Mouse (Mus musculus) kidney, postnatal 0 days (tissue): ENCODE data around the gene Sycp2l. TPM values are rescaled to one million over a fixed set of nuclear protein-coding genes. Genes with fewer than 3 reads are reported as not detected.

Experiments used
- ATAC-seq: fragments of 200-750 bp; cut with Nextera tagmentation; replicated peaks from 2 replicates; pipeline ENCODE4 v1.8.0; 2017; ENCODE audit warnings: low read depth, moderate number of reproducible peaks, moderate TSS enrichment, moderate library complexity; ENCODE audit not compliant: low FRiP score
- DNase-seq: peaks from one replicate; pipeline ENCODE4 v3.0.0-alpha.2; 2016; ENCODE audit warnings: low spot score
- H3K27ac ChIP-seq: fragments of 300-500 bp; sonication (generic); 2 replicates; pipeline ENCODE4 v1.5.1; 2014; ENCODE audit warnings: mild to moderate bottlenecking
- H3K27me3 ChIP-seq: fragments of 300-500 bp; sonication (generic); 2 replicates; pipeline ENCODE4 v1.6.1; 2014; ENCODE audit warnings: low read length, mixed read lengths; ENCODE audit not compliant: insufficient read depth
- H3K36me3 ChIP-seq: fragments of 300-500 bp; sonication (generic); 2 replicates; pipeline ENCODE4 v1.6.1; 2014; ENCODE audit warnings: low read length, mixed read lengths; ENCODE audit not compliant: insufficient read depth
- H3K4me1 ChIP-seq: fragments of 300-500 bp; sonication (generic); replicated peaks from 2 replicates; pipeline ENCODE4 v1.6.1; 2014; ENCODE audit warnings: antibody characterized with exemption, low read length, mixed read lengths; ENCODE audit not compliant: insufficient read depth
- H3K4me2 ChIP-seq: fragments of 300-500 bp; sonication (generic); 2 replicates; pipeline ENCODE4 v1.6.1; 2014; ENCODE audit warnings: mild to moderate bottlenecking, low read length, moderate library complexity, mixed read lengths
- H3K4me3 ChIP-seq: fragments of 300-500 bp; sonication (generic); replicated peaks from 2 replicates; pipeline ENCODE4 v1.5.1; 2014; ENCODE audit warnings: low read depth, low read length
- H3K9ac ChIP-seq: fragments of 300-500 bp; sonication (generic); 2 replicates; pipeline ENCODE4 v1.6.1; 2014; ENCODE audit warnings: low read depth, low read length
- H3K9me3 ChIP-seq: fragments of 300-500 bp; sonication (generic); replicated peaks from 2 replicates; pipeline ENCODE4 v1.6.1; 2016; ENCODE audit warnings: low read length, inconsistent platforms, mixed read lengths
- CTCF ChIP-seq: IDR thresholded peaks from 2 replicates; pipeline ENCODE4 v1.5.1; 2016; ENCODE audit warnings: antibody characterized with exemption, low read depth, mild to moderate bottlenecking, moderate library complexity
- WGBS: fragments of 180-500 bp; shearing (Covaris S2); extraction: QIAGEN DNeasy Blood & Tissue Kit; methylation state at CpG from one replicate; pipeline ENCODE4 v1.1.7; 2014; 5-methylcytosine and 5-hydroxymethylcytosine counted together
- polyA plus RNA-seq: library from polyadenylated mRNA; unstranded; fragments of >200 nt; fragmentation: Nextera tagmentation; extraction: Ambion mirVana; gene quantifications from 2 replicates; pipeline ENCODE4 v1.2.1, GENCODE M21; 2015

Gene Sycp2l
- polyA plus RNA-seq, 1 experiment from 2014 or later: not detected

DNA sequence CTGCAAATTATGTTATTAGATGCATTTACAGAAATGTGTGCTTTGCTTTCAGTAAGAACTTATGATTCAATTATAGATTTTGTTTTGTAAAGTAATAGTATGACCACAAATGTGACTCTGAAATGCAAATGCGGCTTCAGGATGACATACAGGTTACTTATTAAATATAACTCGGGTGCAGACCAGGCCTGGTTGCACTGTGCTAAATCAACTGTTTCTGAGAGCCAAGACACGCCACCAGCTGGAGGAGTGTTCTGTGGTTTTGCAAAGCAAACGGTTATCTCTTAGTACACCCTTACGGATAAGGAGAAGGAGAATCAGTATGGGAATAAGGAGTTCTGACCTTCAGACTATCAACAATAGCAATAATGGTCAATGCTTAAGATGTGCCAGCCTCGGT, 101.6 kb downstream of the Sycp2l start:
- no peak overlapping the region for H3K4me2 ChIP-seq
- H3K4me1 ChIP-seq: 0 out of 2 replicates have a peak, but pooled peaks cover 4% of the 10 kb centered on the region
- 0 out of 2 replicates have a peak, but pooled peaks cover under 1% of the 10 kb centered on the region for H3K9me3 ChIP-seq
- no peak overlapping the region for H3K4me3 ChIP-seq
- WGBS: 61% methylated on average over 6 of the region's 6 CpGs
- ATAC-seq (no peak), DNase-seq (no peak)
- H3K36me3 ChIP-seq: no peaks in the 10 kb centered on the region
- no peak overlapping the region for H3K27ac ChIP-seq
- H3K27me3 ChIP-seq: no peaks in the 10 kb centered on the region
- TF ChIP-seq CTCF: no peak
- no peak overlapping the region for H3K9ac ChIP-seq

DNA sequence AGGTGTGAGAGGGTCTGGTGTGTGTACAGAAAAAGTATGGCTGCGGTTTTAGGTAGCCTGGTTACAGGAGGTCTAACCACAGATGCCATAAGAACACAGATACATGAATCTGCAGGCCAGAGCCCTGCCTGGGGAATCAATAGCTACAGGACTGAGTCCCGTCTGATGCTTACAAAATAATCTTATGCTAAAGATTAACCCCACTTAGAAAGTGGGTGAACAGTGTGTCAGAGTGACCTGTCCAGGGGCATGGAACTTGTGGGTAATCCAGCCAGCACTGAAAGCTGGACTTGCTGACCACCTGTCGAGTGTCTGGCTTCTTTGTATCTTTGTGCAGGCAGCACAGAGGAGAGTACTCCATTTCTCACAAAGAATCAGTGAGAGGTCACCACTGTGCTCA, 102.1 kb downstream of the Sycp2l start:
- ATAC-seq: no peak
- Histone ChIP-seq H3K4me3 (no peak overlapping the region), H3K4me1 (0 out of 2 replicates have a peak, but pooled peaks cover 4% of the 10 kb centered on the region), H3K36me3 (no peaks in the 10 kb centered on the region), H3K9me3 (0 out of 2 replicates have a peak, but pooled peaks cover 4% of the 10 kb centered on the region), H3K9ac (no peak overlapping the region), H3K4me2 (no peak overlapping the region), H3K27ac (no peak overlapping the region), H3K27me3 (no peaks in the 10 kb centered on the region)
- DNase-seq: no peak
- no peak for TF ChIP-seq CTCF
- WGBS: 65% methylated on average over 3 of the region's 3 CpGs

DNA sequence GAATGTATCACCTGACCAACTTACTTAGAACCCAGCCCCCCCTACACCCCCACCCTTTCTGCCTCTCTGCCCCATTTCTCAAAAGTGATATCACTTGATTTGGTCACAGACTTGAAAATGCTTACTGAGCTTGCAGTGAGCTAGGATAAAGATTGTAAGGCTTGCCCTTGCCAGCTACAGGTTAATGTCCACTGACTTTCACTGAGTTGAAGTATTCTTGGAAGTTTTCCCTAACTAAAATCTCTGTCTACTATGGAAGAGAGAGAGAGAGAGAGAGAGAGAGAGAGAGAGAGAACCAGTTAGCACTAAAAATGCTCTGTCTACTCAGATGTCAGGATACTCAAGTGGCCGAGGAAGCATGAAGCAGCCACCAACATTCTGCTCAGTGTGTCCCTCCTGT, 104.9 kb downstream of the Sycp2l start:
- peak; percentile 37 for DNase-seq
- H3K9me3 ChIP-seq: 0 out of 2 replicates have a peak, but pooled peaks cover 4% of the 10 kb centered on the region
- no peaks in the 10 kb centered on the region for H3K36me3 ChIP-seq
- TF ChIP-seq CTCF: no peak
- H3K9ac ChIP-seq: no peak overlapping the region
- no peak for ATAC-seq
- H3K4me2 ChIP-seq: peak overlapping the region; percentile 72; the same call in 1 of the 2 replicates
- H3K4me3 ChIP-seq: no peak overlapping the region
- no peaks in the 10 kb centered on the region for H3K4me1 ChIP-seq
- no peak overlapping the region for H3K27ac ChIP-seq
- 9% methylated on average over 1 of the region's 1 CpGs for WGBS
- no peaks in the 10 kb centered on the region for H3K27me3 ChIP-seq

DNA sequence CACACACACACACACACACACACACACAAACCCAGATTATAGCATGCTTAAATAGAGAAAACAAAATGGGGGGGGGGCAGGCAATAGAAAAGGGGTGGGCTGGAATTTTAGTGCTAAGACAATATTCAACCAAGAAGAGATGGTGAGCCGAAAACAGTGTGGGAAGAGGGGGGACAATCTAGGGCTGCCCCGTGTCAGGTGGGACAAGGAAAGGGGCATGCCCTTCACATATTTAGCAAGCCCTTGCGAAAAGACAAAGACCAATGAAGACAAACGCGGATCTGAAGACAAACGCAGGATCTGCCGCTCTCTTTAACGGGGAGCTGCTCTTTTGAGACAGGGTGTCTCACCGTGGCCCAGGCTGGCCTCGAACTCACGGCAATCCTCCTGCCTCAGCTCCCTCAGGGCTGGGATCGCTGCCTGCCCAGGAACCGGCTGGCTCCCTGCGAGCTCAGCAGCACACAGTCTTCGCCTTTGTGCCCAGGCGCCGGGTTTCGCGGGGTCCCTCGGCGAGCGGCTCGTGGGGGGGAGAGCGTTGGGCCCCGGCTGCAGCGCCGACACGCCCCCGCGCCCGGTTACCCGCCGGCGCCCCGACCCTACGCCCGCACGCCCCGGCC, 105.7 kb downstream of the Sycp2l start:
- no peak for TF ChIP-seq CTCF
- Histone ChIP-seq H3K4me2 (peak overlapping the region; percentile 72), H3K36me3 (no peaks in the 10 kb centered on the region), H3K27ac (no peak overlapping the region), H3K4me1 (no peaks in the 10 kb centered on the region), H3K27me3 (no peaks in the 10 kb centered on the region), H3K4me3 (peak overlapping the region; percentile 58), H3K9ac (peak overlapping the region; percentile 55), H3K9me3 (0 out of 2 replicates have a peak, but pooled peaks cover 4% of the 10 kb centered on the region)
- 0 out of 2 replicates have a peak, but pooled peaks have one; percentile 20 for ATAC-seq
- DNase-seq: no peak
- WGBS: 2% methylated on average over 36 of the region's 39 CpGs

DNA sequence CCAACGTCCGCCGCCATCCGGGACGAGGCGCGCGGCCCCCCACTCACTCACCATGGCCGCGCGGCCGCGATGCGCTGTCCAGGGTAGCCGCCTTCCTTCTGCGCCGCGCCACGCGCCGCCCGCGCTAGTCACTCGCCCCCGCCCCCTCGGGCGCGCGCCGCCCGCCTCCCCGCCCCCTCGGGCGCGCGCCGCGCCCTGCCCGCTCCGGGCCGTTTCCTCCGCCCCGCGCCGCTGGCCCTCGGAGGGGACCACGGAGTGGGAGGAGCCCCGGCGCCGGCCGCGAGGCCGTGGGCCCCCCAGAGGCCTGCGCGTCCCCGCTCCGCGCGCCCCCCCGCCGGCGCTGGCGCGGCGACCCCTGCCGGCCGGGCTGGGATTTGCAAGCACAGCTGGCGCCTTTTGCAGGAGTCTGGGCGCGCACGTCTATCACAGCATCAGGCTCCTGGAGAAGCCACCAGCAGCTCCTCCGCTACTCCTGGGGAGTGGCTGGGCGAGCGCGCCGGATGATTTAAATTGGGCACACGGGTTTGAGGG, 106.3 kb downstream of the Sycp2l start, which contains the start of gene Elovl2:
Elovl2 (minus strand) TSS at position 102 of the 531 bp plus-strand sequence.
- H3K9ac ChIP-seq: peak within 1 kb of the TSS; percentile 55
- H3K36me3 ChIP-seq: no peaks in the 10 kb centered on the region

More for the DNA sequence above, 106.3 kb downstream of the Sycp2l start, which contains the start of gene Elovl2:
- Histone ChIP-seq H3K9me3 (0 out of 2 replicates have a peak, but pooled peaks cover 4% of the 10 kb centered on the region), H3K4me3 (peak within 1 kb of the TSS; percentile 58), H3K4me1 (no peaks in the 10 kb centered on the region), H3K27ac (no peak within 1 kb of the TSS), H3K4me2 (peak within 1 kb of the TSS; percentile 72), H3K27me3 (no peaks in the 10 kb centered on the region)
- ATAC-seq (peak; percentile 91), DNase-seq (peak; percentile 80)
- peak; percentile 53; the same call in 1 of the 2 replicates for TF ChIP-seq CTCF
- WGBS: 2% methylated on average over 55 of the region's 77 CpGs

Other genes with a start within 250 kb of the Sycp2l start
- 67.6 and 73.7 TPM in 2 replicates for gene Pak1ip1, start 113.3 kb upstream of the Sycp2l start, polyA plus RNA-seq
- gene Tmem14c, start 98.0 kb upstream of the Sycp2l start, polyA plus RNA-seq: 257 and 258 TPM in 2 replicates
- 0.37 and 0.66 TPM in 2 replicates for gene Mak, start 34.6 kb upstream of the Sycp2l start, polyA plus RNA-seq
- gene Gcm2, start 3.3 kb upstream of the Sycp2l start, polyA plus RNA-seq: not detected in 2 replicates
- 19.4 and 23.6 TPM in 2 replicates for gene Elovl2, start 106.1 kb downstream of the Sycp2l start, polyA plus RNA-seq
- 9.4 and 10.3 TPM in 2 replicates for gene Smim13, start 135.5 kb downstream of the Sycp2l start, polyA plus RNA-seq
- gene Gm17364, start 159.7 kb downstream of the Sycp2l start, polyA plus RNA-seq: not detected in 2 replicates